Mouse (Mus musculus): Measurements from ENCODE around the gene Rnd1.

DNA sequence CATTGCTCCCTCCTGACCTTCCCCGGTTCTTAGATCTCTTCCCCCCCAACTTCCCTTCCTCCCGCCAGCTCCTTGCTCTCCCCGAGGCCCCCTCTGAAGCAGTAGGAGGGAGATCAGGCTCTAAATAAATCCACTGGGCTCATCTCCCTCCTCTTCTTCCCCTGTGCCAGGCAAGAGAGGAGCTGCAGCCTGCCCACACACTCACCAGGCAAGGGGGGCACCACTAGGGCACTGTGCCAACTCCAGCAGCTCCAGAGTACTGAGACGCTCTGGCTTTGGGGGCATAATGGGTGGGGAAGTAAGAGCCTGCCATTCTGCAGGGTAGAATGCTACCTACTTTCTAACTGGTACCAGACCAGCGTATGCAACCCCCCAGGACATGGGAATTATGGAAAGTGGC, 40.7 kb downstream of the Rnd1 start:
- TF ChIP-seq CTCF (IDR thresholded peaks at IDR 0.05; ENCODE audit: low read depth) = no peak
- no peak for TF ChIP-seq EP300 (IDR thresholded peaks at IDR 0.05; ENCODE audit: low read depth)

Measured in liver, postnatal 0 days (tissue).